Mouse (Mus musculus): ENCODE results near the gene Slitrk2.

The Slitrk2 gene

GRCm38 (mm10) chrX:66648911-66649620 lies at the start of gene Slitrk2:
Gene Slitrk2 (plus strand): TSS chrX:66649318.
- in situ Hi-C loops (cut with MboI, MseI) = no loop called here

- in situ Hi-C loops (cut with MboI, MseI) = no loop called here
These were observed 43.6 kb upstream of the Slitrk2 start for GRCm38 (mm10) chrX:66605490-66605889.

GRCm38 (mm10) chrX:66652455-66653144 lies 3.5 kb downstream of the Slitrk2 start:
- in situ Hi-C loops (cut with MboI, MseI) = no loop called here

- in situ Hi-C loops (cut with MboI, MseI) = no loop called here
These were observed 8.2 kb downstream of the Slitrk2 start for GRCm38 (mm10) chrX:66657365-66657764.

DNA sequence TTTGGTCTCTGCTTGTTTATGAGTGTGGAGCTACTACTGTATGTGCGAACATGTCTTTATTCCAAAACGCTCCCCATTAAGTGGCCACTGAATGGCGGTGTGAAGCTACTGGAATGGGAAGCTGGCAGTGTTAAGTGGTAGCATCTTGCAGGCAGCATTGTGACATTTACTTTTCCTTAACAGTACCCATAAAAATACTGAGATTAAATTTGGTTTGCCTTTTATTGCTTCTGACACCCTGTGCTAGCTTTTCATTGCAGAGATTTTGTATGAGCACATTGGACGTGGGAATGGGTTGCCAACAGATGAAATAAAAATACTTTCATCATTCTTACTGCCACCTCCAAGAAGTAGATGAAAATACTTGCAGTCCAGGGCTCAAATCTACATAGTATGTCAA lies 27.8 kb downstream of the Slitrk2 start:
- in situ Hi-C loops (cut with MboI, MseI) = no loop called here

DNA sequence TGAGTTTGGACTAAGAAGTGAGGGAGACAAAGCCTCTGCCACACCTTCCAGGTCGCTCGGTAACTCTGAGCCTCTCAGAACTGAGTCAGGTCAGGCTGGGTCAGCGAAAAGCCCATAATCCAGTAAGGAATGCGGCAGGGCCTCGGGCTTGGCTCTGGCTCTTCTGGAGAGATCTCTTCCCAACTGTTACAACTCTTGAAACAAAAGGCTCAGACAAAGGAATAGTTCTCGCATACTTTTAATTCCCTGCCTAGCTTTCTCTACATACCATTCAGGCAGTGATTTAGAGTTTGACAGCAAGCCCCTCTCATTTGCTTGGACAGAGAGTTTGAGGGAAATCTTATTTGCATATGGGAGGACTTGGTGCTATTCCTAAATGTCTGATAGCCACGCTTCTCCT lies 29.5 kb downstream of the Slitrk2 start:
- in situ Hi-C loops (cut with MboI, MseI) = no loop called here

Measured in T-helper 1 cell (primary cell).